Mouse (Mus musculus): Measurements from ENCODE around the gene Spn. TPM values are rescaled to one million over a fixed set of nuclear protein-coding genes. Genes with fewer than 3 reads are reported as not detected.
"Not testable (repeated sequence)": the region's sequence is repeated elsewhere in the genome, so short reads cannot be mapped to it uniquely, and the experiment has no call there.

Spn gene
- total RNA-seq, 2 experiments from 2014 or later = 3.2 to 3.3 TPM

GRCm38 (mm10) chr7:127104560-127105332 lies 32.9 kb downstream of the Spn start:
- peak; percentile 86 for DNase-seq

GRCm38 (mm10) chr7:127103960-127104359 lies 33.7 kb downstream of the Spn start:
- DNase-seq = peak; percentile 34

DNA sequence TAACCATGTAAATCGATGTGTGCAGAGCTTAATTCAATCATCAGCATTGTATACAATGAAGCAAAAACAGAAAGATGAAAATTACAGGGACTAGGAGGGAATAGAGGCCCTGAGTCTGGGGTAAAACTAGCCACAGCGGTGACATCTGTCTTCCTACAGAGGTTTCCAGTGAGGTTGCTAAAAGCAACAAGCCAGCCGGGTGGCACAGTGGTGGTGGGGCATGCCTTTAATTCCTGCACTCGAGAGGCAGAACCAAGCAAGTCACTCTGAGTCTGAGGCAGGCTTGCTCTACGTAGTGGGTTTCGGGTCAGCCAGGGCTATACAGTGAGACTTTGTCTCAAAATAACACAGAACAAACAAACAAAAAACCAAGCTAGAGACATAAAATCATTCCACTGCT lies 35.5 kb downstream of the Spn start:
- DNase-seq = no peak

DNA sequence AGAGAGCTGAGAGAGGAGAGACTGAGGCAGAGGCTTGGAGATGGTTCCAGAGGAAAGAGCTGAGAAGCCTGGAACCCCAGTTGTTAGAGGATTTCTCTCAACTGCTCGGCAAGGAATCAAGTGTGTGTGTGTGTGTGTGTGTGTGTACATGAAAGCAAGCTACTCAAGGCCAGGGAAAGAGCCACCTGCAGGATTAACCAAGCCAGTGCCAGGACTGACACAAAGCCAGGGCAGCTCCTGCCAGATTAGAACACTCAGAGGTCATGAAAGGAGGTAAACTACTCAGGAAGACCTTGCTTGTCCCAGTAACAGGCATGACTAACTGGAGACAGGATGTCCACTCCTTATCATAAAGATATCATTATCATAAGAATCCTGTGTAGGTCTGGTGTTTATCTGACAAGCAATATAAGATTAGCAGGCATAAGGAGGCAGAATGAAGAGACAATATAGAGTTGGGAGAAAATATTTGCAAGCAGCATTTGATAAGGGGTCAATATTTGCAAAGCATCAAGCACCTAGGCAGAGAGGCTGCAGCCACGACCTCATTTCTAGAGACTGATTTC lies 36.1 kb downstream of the Spn start:
- peak; percentile 60 for DNase-seq

- no peak for DNase-seq
Observed at GRCm38 (mm10) chr7:127099528-127099927, 38.1 kb downstream of the Spn start.

DNA sequence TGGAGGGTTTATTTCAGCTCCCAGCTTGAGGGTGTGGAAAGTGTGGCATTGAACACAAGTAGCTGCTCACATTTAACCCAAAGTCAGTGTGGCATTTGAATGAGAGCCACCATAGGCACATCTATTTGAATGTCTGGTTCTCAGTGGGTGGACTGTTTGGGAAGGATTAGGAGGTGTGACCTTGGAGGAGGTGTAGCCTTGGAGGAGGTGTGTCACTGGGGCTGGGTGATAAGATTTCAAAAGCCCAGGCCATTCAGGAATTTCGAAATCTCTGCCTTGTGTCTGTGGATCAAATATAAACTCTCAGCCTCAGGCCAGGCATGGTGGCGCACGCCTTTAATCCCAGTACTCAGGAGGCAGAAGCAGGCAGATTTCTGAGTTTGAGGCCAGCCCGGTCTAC lies 38.7 kb downstream of the Spn start:
- DNase-seq = no peak

DNA sequence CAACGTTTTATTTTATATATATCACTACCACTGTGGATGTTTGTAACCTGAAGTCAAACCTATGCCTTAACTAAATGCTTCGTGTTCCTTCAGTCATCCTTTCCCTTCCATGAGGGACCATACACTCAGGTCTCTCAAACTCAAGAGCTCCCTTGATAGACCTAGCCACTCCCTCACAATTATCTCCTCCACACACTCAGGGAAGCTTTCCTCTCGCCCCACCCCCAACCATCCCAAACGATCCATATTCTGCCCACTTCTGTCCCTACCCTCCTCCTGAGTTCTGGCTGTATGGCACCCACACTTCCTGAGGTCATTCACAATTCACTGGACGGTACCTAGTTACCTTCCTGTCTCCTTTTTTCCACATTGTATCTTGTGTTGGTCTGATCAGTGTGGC lies 39.1 kb downstream of the Spn start:
- DNase-seq = no peak

DNA sequence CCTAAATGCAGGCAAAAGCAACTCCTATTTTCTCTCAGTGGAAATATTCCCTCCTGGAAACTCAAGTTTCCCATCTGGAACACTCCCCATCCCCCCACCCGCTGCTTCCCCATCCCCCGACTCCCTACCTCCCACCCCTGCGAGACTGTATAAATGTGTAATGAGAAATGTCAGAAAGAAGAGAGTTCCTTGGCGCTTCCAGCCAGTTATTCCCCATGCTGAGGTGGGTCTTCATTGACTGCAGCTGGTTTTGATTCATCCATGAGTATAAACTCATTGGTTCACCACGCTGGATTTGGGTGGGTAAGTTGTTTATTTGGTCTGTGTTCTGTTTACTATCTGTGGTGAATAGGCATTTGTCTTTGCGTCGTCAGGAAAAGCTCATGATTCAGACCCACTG lies 41.2 kb downstream of the Spn start:
- DNase-seq = no peak

DNA sequence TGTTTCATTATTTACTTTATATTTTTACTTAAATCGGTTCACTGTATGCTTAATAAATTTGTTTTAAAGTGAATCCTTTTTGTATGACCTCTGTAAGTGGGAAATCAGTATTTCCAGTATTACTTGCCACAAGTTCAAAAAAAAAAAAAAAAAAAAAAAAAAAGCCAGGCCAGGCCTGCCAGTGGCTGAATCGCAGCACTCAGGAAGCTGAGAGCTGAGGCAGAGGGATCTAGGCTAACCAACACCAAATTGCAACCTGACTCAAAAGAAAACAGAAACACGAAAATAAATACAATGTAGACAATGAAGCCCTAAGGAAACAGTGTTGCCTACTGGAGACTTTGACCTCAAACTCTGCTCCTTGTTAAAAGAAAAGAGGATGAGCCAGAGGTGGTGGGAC lies 43.7 kb downstream of the Spn start:
- no peak for DNase-seq

DNA sequence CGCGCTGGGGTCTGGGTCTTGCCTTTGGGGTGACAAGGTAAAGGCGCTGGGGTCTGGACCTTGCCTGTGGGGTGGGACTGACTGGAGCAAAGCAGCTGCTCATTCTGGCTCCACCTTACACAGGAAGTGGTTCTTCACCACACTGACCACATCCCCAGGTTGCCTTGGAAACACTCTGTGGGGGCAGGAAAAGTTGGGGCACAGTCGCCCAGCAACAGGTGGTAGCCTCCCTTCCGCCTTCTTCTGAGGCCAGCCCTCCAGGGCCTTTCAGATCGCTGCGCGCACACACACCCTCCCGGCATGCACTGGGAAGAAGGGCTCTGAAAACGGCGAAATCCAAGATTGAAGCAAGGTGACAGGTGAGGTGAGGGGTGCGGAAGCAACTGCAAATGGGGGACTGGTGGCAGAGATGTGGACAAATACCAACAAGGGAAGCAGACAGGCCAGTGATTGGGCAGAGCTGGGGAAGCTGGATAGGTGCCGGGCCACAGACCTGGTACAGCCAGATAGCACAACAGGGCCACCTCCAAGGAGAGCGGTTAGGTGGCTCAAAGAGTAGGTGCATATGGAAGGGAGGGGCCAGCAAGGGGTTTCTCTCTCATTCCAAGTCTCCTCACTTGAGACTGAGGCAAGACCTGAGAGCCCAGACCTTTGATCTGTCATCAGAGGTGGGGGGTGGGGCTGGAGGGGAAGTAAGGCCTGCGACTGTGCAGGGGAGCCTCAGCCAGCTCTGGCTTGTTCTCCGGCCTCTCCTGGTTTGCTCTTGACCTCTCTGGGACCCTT lies 46.3 kb downstream of the Spn start, which contains the start of gene AI467606:
AI467606 (plus strand) TSS at position 246 of the 783 bp plus-strand sequence.
- DNase-seq = peak; percentile 38

DNA sequence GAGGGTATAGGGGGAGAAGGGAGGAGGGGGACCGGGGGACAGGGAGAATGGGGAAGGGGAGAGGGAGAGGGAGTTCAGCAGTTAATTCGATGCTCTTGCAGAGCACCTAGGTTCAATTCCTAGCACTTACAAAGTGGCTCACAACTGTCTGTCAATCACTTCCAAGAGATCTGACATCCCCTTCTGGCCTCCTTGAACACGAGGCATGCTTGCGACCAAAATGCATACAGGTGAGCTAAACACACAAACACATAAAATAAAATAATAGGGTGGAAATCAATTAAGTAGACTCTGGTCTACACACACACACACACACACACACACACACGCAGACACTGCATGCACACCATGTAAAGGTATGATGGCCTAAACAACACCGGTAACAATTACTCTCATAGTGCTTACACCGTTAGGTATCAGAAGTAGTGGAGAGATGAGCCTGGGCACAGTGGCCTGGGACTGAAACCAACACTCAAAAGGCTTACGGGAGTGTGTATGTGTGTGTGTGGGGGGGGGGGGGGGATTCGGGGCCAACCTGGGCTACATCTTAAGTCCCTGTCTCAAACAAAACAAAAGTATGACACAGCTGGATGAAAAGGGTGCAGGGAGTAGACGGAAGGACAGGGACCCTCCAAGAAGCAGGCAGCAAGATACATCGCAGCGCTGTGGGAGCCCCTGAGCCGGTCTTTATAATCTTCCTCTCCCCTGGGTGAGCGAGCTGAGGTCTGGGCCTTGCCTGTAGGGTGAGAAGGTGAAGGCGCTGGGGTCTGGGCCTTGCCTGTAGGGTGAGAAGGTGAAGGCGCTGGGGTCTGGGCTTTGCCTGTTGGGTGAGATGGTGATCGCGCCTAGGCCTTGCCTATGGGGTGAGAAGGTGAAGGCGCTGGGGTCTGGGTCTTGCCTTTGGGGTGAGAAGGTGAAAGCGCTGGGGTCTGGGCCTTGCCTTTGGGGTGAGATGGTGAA lies 47.2 kb downstream of the Spn start:
- DNase-seq = no peak

DNA sequence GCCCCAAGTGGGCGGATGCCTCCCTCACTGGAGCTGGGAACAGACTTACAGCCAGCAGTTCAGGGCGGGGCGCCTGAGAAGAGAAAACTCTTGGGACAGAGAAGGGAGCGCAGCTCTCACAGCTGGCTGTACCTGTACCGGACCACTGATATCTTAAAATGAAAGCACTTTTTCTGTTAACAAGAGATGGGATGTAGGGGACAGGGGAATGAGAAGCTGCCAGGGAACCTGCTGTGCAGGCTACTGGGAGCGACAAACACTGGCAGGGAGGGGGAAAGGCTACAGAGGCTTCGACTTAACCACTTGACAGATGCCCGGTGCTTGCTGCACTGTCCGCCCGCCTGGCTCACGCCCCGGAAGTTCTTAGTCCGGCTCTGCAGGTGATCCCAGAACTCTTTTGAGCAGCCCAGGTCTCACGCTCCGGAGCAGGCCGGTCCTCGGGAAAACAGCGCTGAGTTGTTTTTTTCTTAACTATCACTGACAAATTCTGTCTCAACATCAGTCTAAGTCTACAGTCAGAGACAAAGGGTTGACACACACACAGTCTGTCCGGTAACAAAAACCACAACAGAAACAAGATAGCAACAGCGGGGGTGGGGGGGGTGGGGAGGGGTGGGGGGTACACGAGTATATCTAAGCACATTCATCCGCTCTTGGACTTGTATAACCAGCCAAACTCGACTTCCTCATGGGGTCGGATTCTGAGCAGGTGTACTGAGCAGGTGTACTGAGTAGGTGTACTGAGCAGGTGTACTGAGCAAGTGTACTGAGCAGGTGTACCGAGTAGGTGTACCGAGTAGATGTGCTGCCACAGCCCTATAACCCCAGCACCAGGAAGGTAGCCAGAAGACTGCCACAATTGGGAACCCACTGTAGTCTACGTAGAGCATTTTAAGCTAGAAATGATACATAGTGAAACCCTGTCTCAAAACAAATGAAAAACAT lies 48.5 kb downstream of the Spn start:
- DNase-seq = no peak

- DNase-seq = no peak
Observed at GRCm38 (mm10) chr7:127088083-127088482, 49.5 kb downstream of the Spn start.

- DNase-seq = peak; percentile 25
Observed at GRCm38 (mm10) chr7:127087278-127088010, 50.2 kb downstream of the Spn start, which contains the start of gene Zg16. Gene Zg16, minus strand, starts transcription at chr7:127087328.

DNA sequence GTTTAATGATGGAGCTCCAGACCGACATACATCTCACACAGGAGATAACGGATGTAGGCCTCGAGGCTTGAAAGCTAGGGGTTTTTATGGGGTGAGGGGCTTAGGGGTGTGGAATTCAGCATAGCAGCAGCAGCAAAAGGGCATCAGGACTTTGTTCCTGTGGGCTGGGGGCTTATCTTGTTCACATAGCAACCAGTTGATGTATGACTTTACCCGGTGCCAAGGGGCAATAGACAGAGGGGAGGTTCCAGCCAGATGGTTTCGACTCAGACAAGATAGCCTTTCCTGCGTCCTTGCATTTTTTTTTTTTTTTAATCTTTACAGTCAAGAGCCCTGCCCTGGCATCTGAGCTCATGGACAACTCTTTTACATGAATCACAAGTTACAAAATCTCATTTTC lies 51.9 kb downstream of the Spn start:
- DNase-seq = not testable (repeated sequence)

GRCm38 (mm10) chr7:127084794-127085193 lies 52.8 kb downstream of the Spn start:
- no peak for DNase-seq

DNA sequence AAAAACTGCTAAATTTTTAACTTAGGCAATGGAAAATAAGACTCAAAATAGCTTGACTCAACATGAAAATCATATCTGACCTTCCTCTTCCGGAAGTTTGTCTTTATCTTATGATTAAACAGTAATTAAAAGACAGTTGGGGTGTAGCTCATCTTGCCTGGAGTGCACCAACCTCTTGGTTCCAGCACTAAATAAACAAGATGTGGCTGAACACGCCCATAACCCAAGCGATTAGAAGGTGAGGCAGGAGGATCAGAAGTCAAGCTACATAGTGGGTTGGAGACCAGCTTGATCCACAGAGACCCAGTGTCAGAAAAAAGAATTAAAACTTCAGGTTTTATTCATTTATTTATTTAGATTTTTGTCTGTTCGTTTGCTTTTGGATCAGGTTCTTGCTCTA lies 53.9 kb downstream of the Spn start:
- no peak for DNase-seq

DNA sequence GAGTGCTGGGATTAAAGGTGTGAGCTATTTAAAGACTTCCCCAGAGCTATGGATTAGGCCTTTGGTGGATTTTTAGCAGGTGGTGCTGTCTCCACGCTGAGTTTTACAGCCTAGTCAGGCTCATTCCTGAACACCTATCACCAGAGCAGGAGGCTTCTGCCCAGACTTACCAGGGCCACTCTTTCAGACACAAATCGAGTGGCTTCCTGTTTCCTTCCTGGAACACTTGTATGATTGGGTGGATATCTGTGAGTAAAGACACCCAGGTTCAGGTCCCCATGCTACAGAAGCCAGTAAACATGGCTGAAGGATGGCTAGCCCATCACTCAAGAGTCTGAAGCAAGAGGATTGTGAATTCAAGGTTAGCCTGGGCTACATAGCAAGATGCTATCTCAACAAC lies 54.6 kb downstream of the Spn start:
- no peak for DNase-seq

- DNase-seq = no peak
Observed at GRCm38 (mm10) chr7:127082271-127082670, 55.4 kb downstream of the Spn start.

Data from adrenal gland, postnatal 10 days (tissue).